Mouse (Mus musculus) layer of hippocampus, adult 2 months (tissue): ENCODE data around the gene Smtnl2. TPM values are rescaled to one million over a fixed set of nuclear protein-coding genes. Genes with fewer than 3 reads are reported as not detected.
A peak's percentile ranks its signal among the peaks of the same experiment; 100 is the strongest.
"Not testable (repeated sequence)": the region's sequence is repeated elsewhere in the genome, so short reads cannot be mapped to it uniquely, and the experiment has no call there.

Experiments used
- DNase-seq, 2 experiments: peaks; one replicate each; pipeline ENCODE4 v3.0.0; 2022; ENCODE audit warnings: low spot score in 2 of 2
- H3K27ac ChIP-seq: fragments of 200-600 bp; 2 replicates; pipeline ENCODE4 v1.8.1; 2022
- H3K4me3 ChIP-seq: fragments of 200-600 bp; 2 replicates; pipeline ENCODE4 v1.8.1; 2022; ENCODE audit warnings: mild to moderate bottlenecking
- CTCF ChIP-seq: fragments of 200-600 bp; conservative IDR thresholded peaks from 2 replicates; pipeline ENCODE4 v1.8.1; 2022; ENCODE audit warnings: antibody characterized with exemption, mild to moderate bottlenecking, moderate library complexity
- microRNA-seq, 2 experiments: library from miRNA; unstranded; fragments of <30 nt; microRNA quantifications; one replicate each; pipeline ENCODE4 v1.2.0; 2021
- total RNA-seq, 2 experiments: library from RNA; stranded (reverse); gene quantifications; 2 replicates each; pipeline ENCODE4 v1.2.3; 2021

The Smtnl2 gene
- total RNA-seq, 2 experiments from 2014 or later = 2.2 to 3.8 TPM

DNA sequence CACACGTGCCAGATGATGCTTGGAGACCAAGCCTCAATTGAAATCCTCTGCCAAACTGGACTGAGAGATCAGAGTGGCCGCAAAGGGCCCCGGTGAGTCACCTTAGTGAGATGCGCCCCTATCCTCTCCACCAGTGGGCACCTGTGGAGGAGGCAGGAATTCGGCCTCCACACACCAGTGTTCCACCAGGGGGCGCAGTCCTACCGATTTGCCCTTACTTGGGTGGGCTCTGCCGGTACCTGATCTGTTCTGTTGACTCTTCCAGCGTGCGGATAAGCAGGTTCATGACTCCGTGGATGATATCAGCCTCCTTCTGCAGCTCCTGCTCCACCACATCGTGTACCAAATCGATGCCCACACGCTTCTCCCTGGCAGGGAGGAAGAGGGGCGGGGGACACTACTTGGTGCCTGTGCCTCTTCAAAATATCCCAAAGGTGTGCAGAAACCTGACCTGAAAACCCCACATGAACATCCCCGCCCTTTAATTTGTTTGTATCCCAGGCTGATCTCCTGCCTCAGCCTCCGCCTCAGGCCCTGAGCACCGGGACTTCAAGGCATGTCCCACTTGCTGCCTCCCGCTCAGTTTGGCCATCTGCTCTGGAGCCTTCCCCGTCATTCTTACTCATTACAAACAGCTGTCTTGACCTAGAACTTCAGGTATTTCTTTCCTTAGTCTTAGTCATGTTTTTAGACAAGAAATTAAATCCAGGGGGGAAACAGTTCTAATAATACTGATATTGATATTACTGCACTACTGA is 56.4 kb downstream of the Smtnl2 start:
- peak; percentile 96; the same call in 1 of the 2 replicates for TF ChIP-seq CTCF
- Histone ChIP-seq H3K4me3 (peak overlapping the region; percentile 36), H3K27ac (no peak overlapping the region)
- DNase-seq = peak; percentile 50 to 80

DNA sequence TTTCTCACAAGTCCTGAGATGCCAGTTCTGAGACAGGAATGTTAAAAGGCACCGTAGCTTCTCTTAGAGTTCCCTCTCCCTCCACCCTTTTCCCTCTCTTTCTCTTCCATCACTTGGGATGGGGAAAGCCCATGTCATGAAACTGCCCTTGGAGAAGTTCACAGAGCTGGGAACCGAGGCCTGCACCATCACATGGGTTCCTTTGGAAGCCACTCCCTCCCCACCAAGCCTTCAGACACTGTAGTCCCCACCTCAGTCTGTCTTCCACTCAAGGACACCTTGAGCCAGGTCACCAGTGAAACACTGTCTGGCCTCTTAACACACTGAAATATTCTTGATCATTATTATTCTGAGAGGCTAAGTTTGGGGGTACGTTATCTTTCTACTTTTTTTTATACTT is 58.3 kb downstream of the Smtnl2 start:
- TF ChIP-seq CTCF = no peak
- no peak for DNase-seq
- Histone ChIP-seq H3K4me3 (no peak overlapping the region), H3K27ac (no peak overlapping the region)

DNA sequence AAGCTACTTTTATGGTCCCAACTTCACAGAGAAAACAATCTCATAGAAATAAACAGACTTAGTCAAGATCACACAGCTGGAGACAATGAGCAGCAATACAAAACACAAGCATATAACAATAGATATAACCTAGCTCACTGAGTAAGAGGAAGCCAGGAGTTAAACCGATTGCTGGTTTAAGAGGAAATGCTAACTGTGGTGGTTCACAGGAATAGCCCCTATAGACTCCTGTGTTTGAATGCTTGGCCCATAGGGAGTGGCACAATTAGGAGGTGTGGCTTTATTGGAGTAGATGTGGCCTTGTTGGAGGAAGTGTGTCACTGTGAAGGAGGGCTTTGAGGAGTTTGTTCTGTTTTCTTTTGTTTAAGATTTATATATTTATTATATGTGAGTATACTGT is 59.2 kb downstream of the Smtnl2 start:
- no peak for TF ChIP-seq CTCF

DNA sequence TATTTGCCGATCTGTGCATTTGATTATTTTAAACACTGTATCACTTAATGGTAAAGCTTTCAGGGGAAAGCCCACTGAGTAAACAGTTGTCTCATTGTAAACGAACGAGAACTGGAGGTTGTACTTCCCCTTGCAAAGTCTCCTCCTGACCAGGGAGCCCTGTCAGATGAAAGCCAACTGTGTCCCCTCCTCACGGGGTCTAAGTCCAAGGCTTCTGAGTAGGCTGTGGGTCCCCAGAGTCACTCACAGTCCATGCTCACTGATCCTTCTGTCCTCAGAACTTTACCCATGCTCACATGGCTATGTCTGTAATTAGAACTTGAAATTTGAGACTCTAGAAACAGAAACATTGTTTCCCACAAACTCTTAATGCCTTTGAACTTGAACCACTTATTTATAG is 61.9 kb downstream of the Smtnl2 start:
- H3K27ac ChIP-seq = peak overlapping the region; percentile 79
- H3K4me3 ChIP-seq = no peak overlapping the region
- no peak for DNase-seq
- no peak for TF ChIP-seq CTCF

More for the DNA sequence above, 59.2 kb downstream of the Smtnl2 start:
- no peak overlapping the region for H3K4me3 ChIP-seq
- no peak for DNase-seq
- H3K27ac ChIP-seq = no peak overlapping the region

DNA sequence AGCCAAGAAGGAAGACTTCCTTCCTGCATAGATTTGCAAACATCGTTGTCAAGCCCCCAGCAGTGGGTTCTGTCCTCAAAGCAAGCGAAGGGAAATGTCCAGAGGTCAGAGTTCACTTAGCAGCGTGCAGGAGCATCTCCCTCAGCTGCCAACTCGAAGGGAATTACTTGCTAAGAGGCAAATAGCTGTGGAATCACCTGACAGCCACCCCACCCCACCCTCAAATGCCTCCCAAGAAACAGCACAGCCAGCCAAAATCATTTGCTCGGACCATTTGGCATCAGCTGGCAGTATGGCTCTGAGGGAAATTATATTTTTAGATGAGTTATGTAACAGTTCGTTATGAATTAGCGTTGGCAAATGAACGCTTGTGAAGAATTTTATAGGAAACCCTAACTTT is 62.5 kb downstream of the Smtnl2 start:
- Histone ChIP-seq H3K4me3 (no peak overlapping the region), H3K27ac (peak overlapping the region; percentile 79)
- DNase-seq = peak; percentile 42 to 76
- no peak for TF ChIP-seq CTCF

DNA sequence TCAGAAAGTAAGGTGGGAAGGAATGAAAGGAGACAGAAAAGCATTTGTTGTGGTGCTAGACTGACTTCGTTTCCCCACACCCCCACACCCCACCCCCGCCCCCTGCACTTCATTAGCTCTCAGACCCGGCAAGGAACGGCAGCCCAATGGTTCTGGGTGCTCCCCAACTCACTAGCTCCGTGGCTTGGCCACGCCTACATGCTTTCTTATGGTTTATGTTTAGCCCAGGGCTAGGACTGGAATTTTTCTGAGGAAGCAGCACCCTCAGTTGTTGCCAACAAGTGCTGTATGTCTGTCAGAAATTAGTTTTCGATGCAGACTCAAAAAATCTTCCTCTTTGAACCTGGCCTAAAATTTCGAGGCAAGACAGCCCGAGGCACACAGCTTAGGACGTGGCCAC is 63.0 kb downstream of the Smtnl2 start:
- Histone ChIP-seq H3K4me3 (no peak overlapping the region), H3K27ac (peak overlapping the region; percentile 79)
- DNase-seq = no peak
- TF ChIP-seq CTCF = no peak

DNA sequence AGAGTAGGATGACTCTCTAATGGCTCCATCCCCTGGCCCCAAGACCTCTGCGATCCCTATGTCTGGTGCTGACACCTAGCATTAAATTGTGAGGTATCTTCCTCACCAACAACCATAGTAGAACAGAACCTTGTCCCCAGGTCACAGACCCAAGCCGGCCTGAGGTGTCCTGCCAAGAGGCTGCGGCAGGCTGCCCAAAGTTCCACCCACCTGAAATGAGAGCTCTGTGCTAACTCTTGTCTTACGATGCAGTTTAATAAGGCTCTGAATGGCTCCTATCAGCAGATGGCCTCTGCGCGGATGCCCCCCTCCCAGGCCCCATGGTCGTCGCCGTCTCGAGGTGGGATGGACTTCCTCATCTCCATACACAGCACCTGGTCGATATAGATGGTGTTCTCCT is 67.0 kb downstream of the Smtnl2 start:
- TF ChIP-seq CTCF = no peak
- DNase-seq = no peak
- no peak overlapping the region for H3K4me3 ChIP-seq
- H3K27ac ChIP-seq = no peak overlapping the region

DNA sequence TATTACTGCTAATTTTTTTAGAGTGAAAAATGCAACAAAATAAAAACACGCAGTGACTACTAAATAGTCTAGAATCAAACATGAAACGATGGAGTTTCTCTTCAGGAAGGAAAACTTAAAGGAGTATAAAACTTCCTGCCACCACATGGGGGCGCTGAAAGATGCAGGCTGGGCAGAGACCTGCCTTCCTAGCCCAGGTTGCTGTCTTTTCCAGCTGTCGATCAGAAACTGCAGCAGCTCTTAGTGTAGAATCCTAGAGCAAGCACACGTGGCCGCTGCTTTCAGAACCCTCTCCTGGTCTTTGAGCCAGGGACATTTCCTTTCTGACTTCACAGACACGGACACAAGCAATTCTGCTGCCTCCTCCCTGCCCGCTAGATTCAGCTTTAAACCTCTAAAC is 67.6 kb downstream of the Smtnl2 start:
- peak; percentile 87 for TF ChIP-seq CTCF
- Histone ChIP-seq H3K4me3 (no peak overlapping the region), H3K27ac (no peak overlapping the region)
- DNase-seq = peak in 1 of 2 experiments; percentile 69

DNA sequence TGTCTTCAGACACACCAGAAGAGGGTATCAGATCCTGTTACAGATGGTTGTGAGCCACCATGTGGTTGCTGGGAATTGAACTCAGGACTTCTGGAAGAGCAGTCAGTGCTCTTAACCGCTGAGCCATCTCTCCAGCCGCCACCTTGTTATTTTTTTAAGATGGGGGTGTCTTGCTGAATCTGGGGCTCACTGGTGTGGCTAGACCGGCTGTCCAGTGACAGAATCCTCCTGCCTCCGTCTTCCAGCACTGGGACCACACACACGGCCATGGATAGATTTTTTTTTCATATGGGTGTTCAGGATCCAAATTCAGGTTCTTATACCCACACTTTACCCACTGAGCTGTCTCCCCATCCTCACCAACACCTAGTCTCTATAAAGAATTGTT is 68.3 kb downstream of the Smtnl2 start:
- H3K4me3 ChIP-seq, DNase-seq, H3K27ac ChIP-seq: not testable (repeated sequence)

DNA sequence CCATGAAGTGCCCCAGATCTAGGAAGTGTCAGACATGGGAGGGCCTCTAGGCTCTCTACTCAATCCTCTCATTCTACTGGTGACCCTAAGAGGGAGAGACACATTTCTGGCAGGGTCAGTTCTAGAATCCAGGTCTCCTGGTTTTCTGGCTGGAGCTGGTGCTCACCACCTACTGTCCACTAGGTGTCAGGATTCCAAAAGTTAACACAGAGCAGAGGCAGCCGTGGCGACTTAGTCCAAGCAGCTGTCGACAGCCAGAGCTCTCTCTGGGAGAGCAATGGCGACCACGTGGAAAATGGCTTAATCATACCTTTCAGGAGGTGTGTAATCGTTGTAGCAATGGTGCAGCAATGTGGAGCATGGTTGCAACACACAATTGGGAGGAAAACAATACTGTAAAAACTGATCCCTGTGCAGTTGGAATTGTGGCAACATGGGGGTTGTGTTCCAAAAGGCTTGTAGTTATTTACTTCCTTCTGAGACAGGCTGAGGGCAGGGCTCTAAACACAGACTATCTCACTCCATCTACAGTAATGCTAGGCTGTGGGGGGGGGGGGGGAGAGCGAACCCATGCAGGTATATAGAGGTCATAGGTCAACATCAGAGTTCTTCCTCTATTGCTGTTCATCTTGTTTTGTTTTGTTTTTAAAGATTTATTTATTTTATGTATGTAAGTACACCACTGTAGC is 68.8 kb downstream of the Smtnl2 start:
- H3K4me3 ChIP-seq = no peak overlapping the region
- DNase-seq = peak; percentile 59 to 65
- peak; percentile 93 for TF ChIP-seq CTCF
- H3K27ac ChIP-seq = no peak overlapping the region

DNA sequence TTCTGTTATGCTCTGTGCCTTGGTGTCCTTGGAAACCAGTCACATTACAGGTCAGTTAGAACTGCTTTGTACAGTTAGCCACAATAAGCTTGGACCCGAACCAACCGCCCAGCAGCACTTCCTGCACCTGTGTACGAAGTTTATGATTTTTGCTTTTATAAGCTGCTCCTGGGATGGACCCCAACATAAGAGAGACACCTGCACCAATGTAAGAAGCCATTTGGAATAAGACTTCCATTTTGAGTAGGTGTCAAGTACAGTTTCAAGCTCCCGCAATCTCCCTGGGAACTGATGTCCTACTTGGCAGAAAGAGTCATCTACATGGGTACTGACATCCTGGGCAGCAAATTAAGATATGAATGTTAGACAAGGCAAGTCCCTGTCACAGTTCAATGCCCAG is 71.8 kb downstream of the Smtnl2 start:
- TF ChIP-seq CTCF = no peak
- no peak for DNase-seq
- Histone ChIP-seq H3K27ac (no peak overlapping the region), H3K4me3 (no peak overlapping the region)

Small RNA genes lying within 50 kb of the gene (microRNA-seq; reads per million reads assigned to microRNA genes)
- 0 reads per million in 2 experiments for gene Mir6338

Other genes starting within 250 kb of the Smtnl2 start
- gene Gm43951, start 204.9 kb downstream of the Smtnl2 start, total RNA-seq = 10 to 100 TPM; 11.0 to 14.1 TPM
- gene 4933427D14Rik, start 204.3 kb downstream of the Smtnl2 start, total RNA-seq = 10 to 100 TPM; 28.9 to 31.1 TPM
- 10 to 100 TPM; 30.8 to 31.1 TPM for gene Txndc17, start 204.2 kb downstream of the Smtnl2 start, total RNA-seq
- gene Med31, start 196.1 kb downstream of the Smtnl2 start, total RNA-seq = 10 to 100 TPM; 14.5 to 14.6 TPM
- gene Slc13a5, start 144.5 kb downstream of the Smtnl2 start, total RNA-seq = 1 to 10 TPM; 6.6 to 7.5 TPM
- 1 to 10 TPM; 4.2 to 5.2 TPM for gene Xaf1, start 110.1 kb downstream of the Smtnl2 start, total RNA-seq
- not detected for gene Fbxo39, start 97.3 kb downstream of the Smtnl2 start, total RNA-seq
- 1 to 10 TPM; 2.0 to 3.3 TPM for gene Tekt1, start 49.3 kb downstream of the Smtnl2 start, total RNA-seq
- not detected for gene Ggt6, start 23.8 kb upstream of the Smtnl2 start, total RNA-seq
- 10 to 100 TPM; 55.7 to 56.2 TPM for gene Mybbp1a, start 29.6 kb upstream of the Smtnl2 start, total RNA-seq
- gene Spns2, start 78.2 kb upstream of the Smtnl2 start, total RNA-seq = 100 to 1,000 TPM; 101 to 105 TPM
- under 1 TPM; 0.13 to 0.47 TPM for gene Spns3, start 138.8 kb upstream of the Smtnl2 start, total RNA-seq
- 10 to 100 TPM; 44.1 to 44.7 TPM for gene Ube2g1, start 195.6 kb upstream of the Smtnl2 start, total RNA-seq